Mouse (Mus musculus) midbrain, embryonic 12.5 days (tissue): ENCODE measurements around the gene Dync1li2. TPM values are rescaled to one million over a fixed set of nuclear protein-coding genes. Genes with fewer than 3 reads are reported as not detected.

Source experiments
- ATAC-seq: fragments of 200-750 bp; cut with Nextera tagmentation; 2 replicates; pipeline ENCODE4 v1.8.0; 2017; ENCODE audit warnings: low read depth, moderate TSS enrichment, moderate library complexity; ENCODE audit not compliant: low FRiP score
- H3K27ac ChIP-seq: fragments of 300-500 bp; sonication (generic); replicated peaks from 2 replicates; pipeline ENCODE4 v1.5.1; 2016; ENCODE audit warnings: mild to moderate bottlenecking
- H3K27me3 ChIP-seq: fragments of 300-500 bp; sonication (generic); 2 replicates; pipeline ENCODE4 v1.6.1; 2016; ENCODE audit warnings: mild to moderate bottlenecking
- H3K36me3 ChIP-seq: fragments of 300-500 bp; sonication (generic); 2 replicates; pipeline ENCODE4 v1.6.1; 2016
- H3K4me1 ChIP-seq: fragments of 300-500 bp; sonication (generic); 2 replicates; pipeline ENCODE4 v1.6.1; 2016
- H3K4me2 ChIP-seq: fragments of 300-500 bp; sonication (generic); replicated peaks from 2 replicates; pipeline ENCODE4 v1.6.1; 2016; ENCODE audit warnings: mild to moderate bottlenecking, moderate library complexity
- H3K4me3 ChIP-seq: fragments of 300-500 bp; sonication (generic); 2 replicates; pipeline ENCODE4 v1.5.1; 2016; ENCODE audit warnings: mild to moderate bottlenecking
- H3K9ac ChIP-seq: fragments of 300-500 bp; sonication (generic); replicated peaks from 2 replicates; pipeline ENCODE4 v1.6.1; 2016; ENCODE audit warnings: mild to moderate bottlenecking, moderate library complexity
- H3K9me3 ChIP-seq: fragments of 300-500 bp; sonication (generic); 2 replicates; pipeline ENCODE4 v1.6.1; 2016; ENCODE audit warnings: mild to moderate bottlenecking
- WGBS: fragments of 180-500 bp; shearing (Covaris S2); methylation state at CpG from one replicate; pipeline ENCODE4 v1.1.7; 2016; 5-methylcytosine and 5-hydroxymethylcytosine counted together
- polyA plus RNA-seq: library from polyadenylated mRNA; unstranded; fragments of >200 nt; fragmentation: Nextera tagmentation; extraction: Ambion mirVana; gene quantifications from 2 replicates; pipeline ENCODE4 v1.2.1, GENCODE M21; 2016

Dync1li2 gene
- 132 TPM in 2 replicates for polyA plus RNA-seq

- peak within 1 kb of the TSS; percentile 92 for H3K27ac ChIP-seq
- H3K27me3 ChIP-seq, result no peaks in the 10 kb centered on the region
- H3K4me1 ChIP-seq, result peaks cover 15% of the 10 kb centered on the region
- peak; percentile 87 for ATAC-seq
- H3K4me2 ChIP-seq, result peak within 1 kb of the TSS; percentile 89
- H3K9ac ChIP-seq, result peak within 1 kb of the TSS; percentile 96
- peaks cover 28% of the 10 kb centered on the region for H3K36me3 ChIP-seq
- WGBS, result under 1% methylated on average over 75 of the region's 75 CpGs
- H3K4me3 ChIP-seq, result peak within 1 kb of the TSS; percentile 95
- no peaks in the 10 kb centered on the region for H3K9me3 ChIP-seq
These were observed at the start of gene Dync1li2 for GRCm38 (mm10) chr8:104442299-104443124. TSS of gene Dync1li2 (minus strand) at chr8:104443047.

DNA sequence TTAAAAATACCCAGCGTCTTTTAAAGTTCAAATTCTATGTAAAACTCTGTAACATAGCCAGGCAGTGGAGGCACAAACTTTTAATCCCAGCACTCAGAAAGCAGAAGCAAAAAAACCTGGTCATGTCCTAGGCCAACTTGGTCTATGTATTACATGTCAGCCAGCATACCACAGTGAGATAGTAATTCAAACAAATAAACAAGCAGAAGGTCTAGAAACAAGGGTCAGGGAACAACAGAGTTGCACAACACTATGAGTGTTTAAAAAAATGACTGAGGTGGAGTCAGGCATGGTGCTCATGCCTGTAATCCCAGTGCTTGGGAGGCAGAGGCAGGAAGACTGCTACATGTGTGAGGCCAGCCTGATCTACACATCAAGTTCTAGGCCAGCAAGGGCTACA is 36.2 kb upstream of the Dync1li2 start:
- no peaks in the 10 kb centered on the region for H3K4me1 ChIP-seq
- H3K4me3 ChIP-seq, result no peak overlapping the region
- no peaks in the 10 kb centered on the region for H3K9me3 ChIP-seq
- H3K27ac ChIP-seq, result no peak overlapping the region
- no peak overlapping the region for H3K4me2 ChIP-seq
- no peaks in the 10 kb centered on the region for H3K27me3 ChIP-seq
- H3K9ac ChIP-seq, result no peak overlapping the region
- ATAC-seq, result no peak
- WGBS, result 60% methylated on average over 1 of the region's 1 CpGs
- no peaks in the 10 kb centered on the region for H3K36me3 ChIP-seq

DNA sequence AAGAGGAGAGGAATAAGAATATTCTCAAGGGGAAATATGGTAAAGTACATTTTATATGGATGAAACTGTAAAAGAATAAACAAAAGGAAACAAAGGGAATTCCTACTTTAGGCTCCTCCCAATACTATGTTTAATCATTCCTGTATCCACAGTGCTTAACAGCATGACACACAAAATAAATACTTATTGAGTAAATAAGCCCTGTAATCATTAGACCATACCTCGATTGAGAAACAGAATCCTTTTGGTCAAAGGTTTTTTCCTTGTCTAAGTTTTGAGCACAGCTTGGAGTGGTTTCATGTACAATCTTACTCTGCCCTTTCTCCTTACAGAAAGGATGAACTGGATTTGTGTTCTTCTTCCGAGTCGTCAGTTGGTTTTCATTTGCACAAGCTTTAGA is 29.6 kb upstream of the Dync1li2 start:
- no peaks in the 10 kb centered on the region for H3K36me3 ChIP-seq
- no peaks in the 10 kb centered on the region for H3K27me3 ChIP-seq
- ATAC-seq, result no peak
- no peak overlapping the region for H3K27ac ChIP-seq
- no peak overlapping the region for H3K9ac ChIP-seq
- H3K9me3 ChIP-seq, result no peaks in the 10 kb centered on the region
- H3K4me1 ChIP-seq, result no peaks in the 10 kb centered on the region
- WGBS, result 80% methylated on average over 3 of the region's 3 CpGs
- no peak overlapping the region for H3K4me3 ChIP-seq
- no peak overlapping the region for H3K4me2 ChIP-seq

GRCm38 (mm10) chr8:104467463-104467862 is 24.6 kb upstream of the Dync1li2 start:
- H3K4me1 ChIP-seq, result no peaks in the 10 kb centered on the region

GRCm38 (mm10) chr8:104452177-104452576 is 9.3 kb upstream of the Dync1li2 start:
- Histone ChIP-seq H3K9ac (no peak overlapping the region), H3K9me3 (no peaks in the 10 kb centered on the region), H3K4me2 (no peak overlapping the region), H3K27ac (no peak overlapping the region), H3K4me3 (no peak overlapping the region), H3K36me3 (no peaks in the 10 kb centered on the region), H3K4me1 (no peaks in the 10 kb centered on the region), H3K27me3 (no peaks in the 10 kb centered on the region)
- WGBS, result 87% methylated on average over 3 of the region's 3 CpGs
- ATAC-seq, result no peak

More at GRCm38 (mm10) chr8:104467463-104467862, 24.6 kb upstream of the Dync1li2 start:
- no peak overlapping the region for H3K4me3 ChIP-seq
- no peak for ATAC-seq
- 74% methylated on average over 2 of the region's 2 CpGs for WGBS
- H3K27ac ChIP-seq, result no peak overlapping the region
- H3K9me3 ChIP-seq, result no peaks in the 10 kb centered on the region
- no peak overlapping the region for H3K4me2 ChIP-seq
- H3K27me3 ChIP-seq, result no peaks in the 10 kb centered on the region
- H3K9ac ChIP-seq, result no peak overlapping the region
- H3K36me3 ChIP-seq, result no peaks in the 10 kb centered on the region

DNA sequence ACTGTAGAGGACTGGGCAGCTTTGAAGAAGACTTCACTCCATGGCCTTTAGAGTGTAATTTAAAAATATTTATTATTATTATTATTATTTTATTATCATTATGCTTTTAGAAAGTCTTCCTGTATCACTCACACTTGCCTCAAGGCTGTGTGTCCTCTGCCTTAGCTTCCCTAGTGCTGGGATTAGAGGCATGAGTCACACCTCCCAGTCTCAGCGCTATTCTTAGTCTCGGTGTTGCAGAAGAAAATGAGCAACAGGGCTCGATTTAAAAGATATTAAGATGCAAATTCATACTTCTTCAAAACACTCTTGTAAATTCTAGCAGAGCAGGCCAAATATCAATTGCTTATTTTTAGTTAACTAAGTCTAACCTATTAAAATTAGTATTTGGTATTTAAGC is 5.9 kb upstream of the Dync1li2 start:
- H3K9ac ChIP-seq, result no peak overlapping the region
- H3K27me3 ChIP-seq, result no peaks in the 10 kb centered on the region
- 88% methylated on average over 3 of the region's 3 CpGs for WGBS
- no peaks in the 10 kb centered on the region for H3K36me3 ChIP-seq
- no peak overlapping the region for H3K4me3 ChIP-seq
- no peak for ATAC-seq
- no peak overlapping the region for H3K27ac ChIP-seq
- H3K9me3 ChIP-seq, result no peaks in the 10 kb centered on the region
- H3K4me2 ChIP-seq, result no peak overlapping the region
- H3K4me1 ChIP-seq, result no peaks in the 10 kb centered on the region

DNA sequence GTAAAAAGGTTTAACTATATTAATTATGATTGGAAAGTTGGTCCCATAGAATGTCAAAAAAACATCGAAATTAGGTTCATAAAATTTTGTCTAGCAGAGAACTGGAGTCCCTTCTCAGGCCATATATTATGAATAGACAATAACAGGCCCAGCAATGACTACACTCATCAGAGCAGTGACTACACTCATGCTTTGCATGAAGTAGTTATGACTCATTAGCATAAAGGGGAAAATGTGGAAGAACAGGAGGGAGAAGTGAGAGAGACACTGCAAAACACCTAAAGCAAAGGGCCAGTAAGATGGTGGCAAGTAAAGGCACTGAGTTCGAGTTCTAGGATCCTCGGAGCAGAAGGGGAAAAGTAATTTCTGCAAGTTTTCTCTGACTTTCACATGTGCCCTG is 3.2 kb upstream of the Dync1li2 start:
- no peak overlapping the region for H3K9ac ChIP-seq
- H3K27ac ChIP-seq, result no peak overlapping the region
- no peaks in the 10 kb centered on the region for H3K9me3 ChIP-seq
- H3K4me3 ChIP-seq, result no peak overlapping the region
- ATAC-seq, result no peak
- H3K27me3 ChIP-seq, result no peaks in the 10 kb centered on the region
- no peak overlapping the region for H3K4me2 ChIP-seq
- 78% methylated on average over 3 of the region's 3 CpGs for WGBS
- peaks cover 9% of the 10 kb centered on the region for H3K4me1 ChIP-seq
- H3K36me3 ChIP-seq, result no peaks in the 10 kb centered on the region

DNA sequence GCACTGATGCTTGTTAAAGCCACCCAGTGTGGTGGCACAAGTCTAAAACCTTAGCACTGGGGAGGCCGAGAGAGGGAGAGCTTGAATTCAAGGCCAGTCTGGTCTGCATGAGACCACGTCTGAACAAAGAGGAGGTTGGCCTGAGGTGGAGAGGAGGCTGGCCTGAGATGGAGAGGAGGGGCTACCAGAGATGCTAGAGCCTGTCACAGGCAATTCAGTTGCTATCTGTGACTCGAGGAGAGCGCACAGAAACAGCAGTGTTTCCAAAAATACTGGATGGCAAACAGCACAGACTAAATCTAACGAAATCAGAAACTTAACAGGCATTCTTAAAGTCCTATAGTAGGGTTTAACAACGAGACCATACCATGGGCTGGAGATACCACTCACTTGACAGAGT is 2.4 kb upstream of the Dync1li2 start:
- no peaks in the 10 kb centered on the region for H3K9me3 ChIP-seq
- H3K4me3 ChIP-seq, result no peak overlapping the region
- H3K4me2 ChIP-seq, result no peak overlapping the region
- no peak overlapping the region for H3K9ac ChIP-seq
- peaks cover 15% of the 10 kb centered on the region for H3K4me1 ChIP-seq
- no peak for ATAC-seq
- H3K36me3 ChIP-seq, result peaks cover 3% of the 10 kb centered on the region
- H3K27me3 ChIP-seq, result no peaks in the 10 kb centered on the region
- WGBS, result 60% methylated on average over 6 of the region's 6 CpGs
- no peak overlapping the region for H3K27ac ChIP-seq

GRCm38 (mm10) chr8:104443125-104443679 is 355 bp upstream of the Dync1li2 start:
- Histone ChIP-seq H3K27me3 (no peaks in the 10 kb centered on the region), H3K9me3 (no peaks in the 10 kb centered on the region), H3K4me2 (peak overlapping the region; percentile 89), H3K36me3 (peaks cover 23% of the 10 kb centered on the region), H3K27ac (no peak overlapping the region), H3K4me3 (peak overlapping the region; percentile 95), H3K9ac (no peak overlapping the region), H3K4me1 (peaks cover 15% of the 10 kb centered on the region)
- peak; percentile 41 for ATAC-seq
- 57% methylated on average over 7 of the region's 7 CpGs for WGBS

DNA sequence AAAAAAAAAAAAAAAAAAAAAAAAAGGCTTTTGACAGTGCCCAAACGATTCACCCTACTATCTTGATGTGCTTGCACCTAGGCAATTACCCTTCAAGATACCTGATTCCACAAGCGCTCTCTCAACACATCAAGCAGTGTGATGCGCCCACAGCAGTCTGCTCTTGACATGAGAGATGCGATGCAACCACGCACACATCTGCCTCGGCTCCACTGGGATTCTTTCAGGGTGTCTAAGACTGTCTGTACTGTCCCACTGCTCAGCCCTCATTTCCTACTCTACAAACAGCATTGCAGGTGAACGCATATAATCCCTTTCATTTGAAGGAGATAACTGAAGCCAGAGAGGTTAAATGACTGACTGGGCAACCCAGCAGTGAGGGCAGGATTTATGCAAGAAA is 1.2 kb downstream of the Dync1li2 start:
- no peak for ATAC-seq
- Histone ChIP-seq H3K36me3 (peaks cover 37% of the 10 kb centered on the region), H3K27ac (0 out of 2 replicates have a peak overlapping the region, but pooled peaks have one; percentile 92), H3K4me1 (peaks cover 15% of the 10 kb centered on the region), H3K9ac (peak overlapping the region; percentile 96), H3K4me3 (peak overlapping the region; percentile 95), H3K4me2 (peak overlapping the region; percentile 89), H3K9me3 (no peaks in the 10 kb centered on the region), H3K27me3 (no peaks in the 10 kb centered on the region)
- WGBS, result 64% methylated on average over 7 of the region's 7 CpGs

- no peak for ATAC-seq
- peaks cover 58% of the 10 kb centered on the region for H3K36me3 ChIP-seq
- H3K27me3 ChIP-seq, result no peaks in the 10 kb centered on the region
- no peak overlapping the region for H3K4me3 ChIP-seq
- peaks cover 20% of the 10 kb centered on the region for H3K4me1 ChIP-seq
- no peaks in the 10 kb centered on the region for H3K9me3 ChIP-seq
- H3K4me2 ChIP-seq, result no peak overlapping the region
- no peak overlapping the region for H3K27ac ChIP-seq
- 97% methylated on average over 8 of the region's 8 CpGs for WGBS
- H3K9ac ChIP-seq, result no peak overlapping the region
These were observed 3.4 kb downstream of the Dync1li2 start for GRCm38 (mm10) chr8:104439461-104439860.

DNA sequence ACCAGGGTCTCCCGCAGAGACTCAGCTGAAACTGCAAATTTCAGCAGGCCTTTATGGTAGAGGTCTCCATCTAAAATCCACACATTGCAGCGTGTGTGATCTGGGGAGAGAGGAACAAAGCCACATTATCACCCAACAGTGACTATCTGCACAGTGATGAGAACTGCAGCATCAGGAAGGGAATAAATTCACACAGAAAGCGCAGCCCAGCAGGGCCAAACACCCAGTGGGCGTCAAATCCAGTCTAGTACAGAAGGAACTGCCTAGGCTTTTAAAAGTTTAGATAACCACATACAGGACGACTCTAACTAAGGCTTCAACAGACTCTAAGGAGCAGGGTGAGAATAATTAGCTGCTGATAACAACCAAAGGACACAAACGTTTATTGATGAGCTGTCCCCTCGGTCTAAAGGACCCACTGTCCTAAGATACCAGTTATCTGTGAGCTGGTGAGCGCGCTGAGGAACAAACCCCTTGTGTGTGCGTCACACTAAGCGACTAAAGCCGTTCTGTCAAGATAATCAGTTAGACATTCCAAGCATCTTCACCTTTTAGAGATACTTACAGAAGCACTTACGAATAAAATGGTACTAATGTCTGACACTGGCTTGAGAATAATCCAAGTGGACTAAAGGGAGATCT is 5.2 kb downstream of the Dync1li2 start:
- H3K9ac ChIP-seq, result no peak overlapping the region
- WGBS, result 95% methylated on average over 13 of the region's 13 CpGs
- H3K27me3 ChIP-seq, result no peaks in the 10 kb centered on the region
- ATAC-seq, result no peak
- H3K27ac ChIP-seq, result no peak overlapping the region
- no peaks in the 10 kb centered on the region for H3K9me3 ChIP-seq
- no peak overlapping the region for H3K4me2 ChIP-seq
- H3K36me3 ChIP-seq, result peaks cover 76% of the 10 kb centered on the region
- H3K4me1 ChIP-seq, result peaks cover 20% of the 10 kb centered on the region
- H3K4me3 ChIP-seq, result no peak overlapping the region
